Mouse (Mus musculus) right cerebral cortex, adult 18-20 months (tissue): ENCODE data around the gene Olfr572.

ENCODE experiments used
- DNase-seq: peaks from one replicate; pipeline ENCODE4 v3.0.0; 2022; ENCODE audit warnings: mixed read lengths

Olfr572 gene

GRCm38 (mm10) chr7:102924109-102924508 lies at the start of gene Olfr572:
Olfr572 (plus strand) TSS chr7:102924409.
- no peak for DNase-seq

- no peak for DNase-seq
Measured at GRCm38 (mm10) chr7:102876822-102877221, 47.4 kb upstream of the Olfr572 start, which contains the start of gene Olfr568. Olfr568 (plus strand) TSS chr7:102877122.

GRCm38 (mm10) chr7:102890782-102891181 lies 33.4 kb upstream of the Olfr572 start, which contains the start of gene Olfr569:
Olfr569 (minus strand) TSS chr7:102890882.
- no peak for DNase-seq

GRCm38 (mm10) chr7:102915261-102915660 lies 8.9 kb upstream of the Olfr572 start:
- no peak for DNase-seq

GRCm38 (mm10) chr7:102916405-102916804 lies 7.8 kb upstream of the Olfr572 start:
- no peak for DNase-seq

- DNase-seq = no peak
Measured at GRCm38 (mm10) chr7:102917032-102917875, 7.0 kb upstream of the Olfr572 start, which contains the start of gene Olfr571. Olfr571 (minus strand) TSS chr7:102917536.

- peak; percentile 3 for DNase-seq
Measured at GRCm38 (mm10) chr7:102919632-102920031, 4.6 kb upstream of the Olfr572 start.

GRCm38 (mm10) chr7:102927105-102927504 lies 2.9 kb downstream of the Olfr572 start:
- DNase-seq = no peak

GRCm38 (mm10) chr7:102942475-102942874 lies 18.3 kb downstream of the Olfr572 start, which contains the start of gene Olfr573-ps1:
Olfr573-ps1 (minus strand) TSS chr7:102942575.
- no peak for DNase-seq

GRCm38 (mm10) chr7:102943417-102943816 lies 19.2 kb downstream of the Olfr572 start:
- DNase-seq = no peak

GRCm38 (mm10) chr7:102948167-102948566 lies 24.0 kb downstream of the Olfr572 start, which contains the start of gene Olfr574:
Olfr574 (plus strand) TSS chr7:102948467.
- no peak for DNase-seq

GRCm38 (mm10) chr7:102950732-102951131 lies 26.5 kb downstream of the Olfr572 start:
- DNase-seq = no peak

- DNase-seq = no peak
Measured at GRCm38 (mm10) chr7:102958137-102958536, 33.9 kb downstream of the Olfr572 start.

GRCm38 (mm10) chr7:102958593-102958992 lies 34.4 kb downstream of the Olfr572 start, which contains the start of gene Olfr575:
Olfr575 (minus strand) TSS chr7:102958775.
- no peak for DNase-seq

- DNase-seq = no peak
Measured at GRCm38 (mm10) chr7:102962360-102962759, 38.2 kb downstream of the Olfr572 start, which contains the start of gene Olfr576. Olfr576 (plus strand) TSS chr7:102962660.

- DNase-seq = peak; percentile 4
Measured at GRCm38 (mm10) chr7:102974399-102974798, 50.2 kb downstream of the Olfr572 start.

GRCm38 (mm10) chr7:102975843-102976242 lies 51.6 kb downstream of the Olfr572 start, which contains the start of gene Olfr577:
Olfr577 (minus strand) TSS chr7:102975943.
- DNase-seq = no peak
